Mouse (Mus musculus) heart, adult 2 months (tissue): ENCODE data around the gene Cldn7. TPM values are rescaled to one million over a fixed set of nuclear protein-coding genes. Genes with fewer than 3 reads are reported as not detected.

Source experiments
- DNase-seq, 2 experiments: peaks; one replicate each; pipeline ENCODE4 v3.0.0; 2021
- H3K27ac ChIP-seq: fragments of 200-600 bp; 2 replicates; pipeline ENCODE4 v1.8.1; 2022
- H3K27me3 ChIP-seq: fragments of 200-500 bp; 2 replicates; pipeline ENCODE4 v1.6.1; 2012; ENCODE audit warnings: mild to moderate bottlenecking, low read length, inconsistent platforms, mixed read lengths; ENCODE audit not compliant: control insufficient read depth, insufficient read depth
- H3K36me3 ChIP-seq: fragments of 200-500 bp; 2 replicates; pipeline ENCODE4 v1.6.1; 2012; ENCODE audit warnings: low read length, inconsistent platforms; ENCODE audit not compliant: control insufficient read depth, insufficient read depth
- H3K4me1 ChIP-seq: fragments of 200-500 bp; 2 replicates; pipeline ENCODE4 v1.6.1; 2011; ENCODE audit warnings: low read length; ENCODE audit not compliant: control insufficient read depth, insufficient read depth
- H3K4me3 ChIP-seq: fragments of 200-600 bp; 2 replicates; pipeline ENCODE4 v1.8.1; 2022
- H3K79me2 ChIP-seq: fragments of 200-500 bp; replicated peaks from 2 replicates; pipeline ENCODE4 v1.6.1; 2012; ENCODE audit warnings: mild to moderate bottlenecking, inconsistent platforms, low read length, moderate library complexity, mixed read lengths; ENCODE audit not compliant: control insufficient read depth, insufficient read depth
- H3K9ac ChIP-seq: fragments of 200-500 bp; 2 replicates; pipeline ENCODE4 v1.6.1; 2012; ENCODE audit warnings: low read depth, mild to moderate bottlenecking, control low read depth, inconsistent platforms, low read length, mixed read lengths
- CTCF ChIP-seq: fragments of 200-600 bp; IDR thresholded peaks from 2 replicates; pipeline ENCODE4 v1.8.1; 2022; ENCODE audit warnings: antibody characterized with exemption, mild to moderate bottlenecking, moderate library complexity
- EP300 ChIP-seq: fragments of 200-500 bp; IDR thresholded peaks from 2 replicates; pipeline ENCODE4 v1.6.1; 2011; ENCODE audit warnings: low read depth, low read length, control low read depth; ENCODE audit not compliant: insufficient read depth
- POLR2A ChIP-seq: fragments of 200-500 bp; IDR thresholded peaks from 2 replicates; pipeline ENCODE4 v1.6.1; 2011; ENCODE audit warnings: mild to moderate bottlenecking, low read depth, low read length, control low read depth; ENCODE audit not compliant: insufficient read depth
- WGBS: fragments of 180-500 bp; shearing (Covaris S2); methylation state at CpG from one replicate; pipeline ENCODE4 v1.1.7; 2018; 5-methylcytosine and 5-hydroxymethylcytosine counted together
- intact Hi-C: fragments of 180-260 bp; cut with DNase I; formaldehyde crosslinking; loops from one replicate; pipeline ENCODE4 v1.15.1; 2025
- polyA plus RNA-seq: library from polyadenylated mRNA; depleted of rRNA; stranded (reverse); fragments of >200 nt; gene quantifications from 2 replicates; pipeline ENCODE4 v1.2.3, GENCODE M21; 2012
- total RNA-seq, 2 experiments: library from RNA; stranded (reverse); gene quantifications; 2 replicates each; pipeline ENCODE4 v1.2.3; 2021

Cldn7 gene
- total and polyA plus RNA-seq, 3 experiments: 3.5 TPM; not detected in 2

- Histone ChIP-seq H3K4me3 (no peak overlapping the region), H3K4me1 (no peaks in the 10 kb centered on the region; the same call in 1 of the 2 replicates), H3K36me3 (peaks cover 3% of the 10 kb centered on the region), H3K9ac (no peak overlapping the region), H3K27ac (no peak overlapping the region), H3K27me3 (no peaks in the 10 kb centered on the region), H3K79me2 (0 out of 2 replicates have a peak, but pooled peaks cover 1% of the 10 kb centered on the region)
- intact Hi-C loops: no loop called here
- 48% methylated on average over 4 of the region's 4 CpGs for WGBS
- TF ChIP-seq CTCF: no peak
- no peak for DNase-seq
These were observed 11.7 kb downstream of the Cldn7 start for GRCm38 (mm10) chr11:69976271-69976670.

- intact Hi-C loops: loop anchor here (2.0 kb wide), 1 partner anchor 15 kb away; the partner anchor contains the start of gene Phf23
- H3K79me2 ChIP-seq: 0 out of 2 replicates have a peak, but pooled peaks cover 1% of the 10 kb centered on the region
- peak overlapping the region; percentile 90 for H3K27ac ChIP-seq
- peak overlapping the region; percentile 62 for H3K9ac ChIP-seq
- WGBS: 3% methylated on average over 16 of the region's 16 CpGs
- H3K36me3 ChIP-seq: peaks cover 3% of the 10 kb centered on the region
- H3K4me1 ChIP-seq: peaks cover 5% of the 10 kb centered on the region
- no peak for DNase-seq
- H3K4me3 ChIP-seq: peak overlapping the region; percentile 85
- H3K27me3 ChIP-seq: no peaks in the 10 kb centered on the region
- TF ChIP-seq POLR2A: no peak
- no peak for TF ChIP-seq EP300
- no peak for TF ChIP-seq CTCF
These were observed 15.2 kb downstream of the Cldn7 start for GRCm38 (mm10) chr11:69979827-69980195.

- intact Hi-C loops: loop anchor here (2.0 kb wide), 1 partner anchor 14 kb away; the partner anchor contains the start of gene Phf23
- Histone ChIP-seq H3K27me3 (no peaks in the 10 kb centered on the region), H3K36me3 (peaks cover 3% of the 10 kb centered on the region), H3K79me2 (0 out of 2 replicates have a peak, but pooled peaks cover 1% of the 10 kb centered on the region), H3K9ac (peak overlapping the region; percentile 91), H3K27ac (peak overlapping the region; percentile 90), H3K4me3 (peak overlapping the region; percentile 85), H3K4me1 (peaks cover 5% of the 10 kb centered on the region)
- peak; percentile 97 to 99 for DNase-seq
- TF ChIP-seq POLR2A (peak; percentile 88), CTCF (no peak), EP300 (peak; percentile 56; the same call in 1 of the 2 replicates)
- WGBS: under 1% methylated on average over 41 of the region's 60 CpGs
These were observed 15.9 kb downstream of the Cldn7 start for GRCm38 (mm10) chr11:69980196-69981140.

DNA sequence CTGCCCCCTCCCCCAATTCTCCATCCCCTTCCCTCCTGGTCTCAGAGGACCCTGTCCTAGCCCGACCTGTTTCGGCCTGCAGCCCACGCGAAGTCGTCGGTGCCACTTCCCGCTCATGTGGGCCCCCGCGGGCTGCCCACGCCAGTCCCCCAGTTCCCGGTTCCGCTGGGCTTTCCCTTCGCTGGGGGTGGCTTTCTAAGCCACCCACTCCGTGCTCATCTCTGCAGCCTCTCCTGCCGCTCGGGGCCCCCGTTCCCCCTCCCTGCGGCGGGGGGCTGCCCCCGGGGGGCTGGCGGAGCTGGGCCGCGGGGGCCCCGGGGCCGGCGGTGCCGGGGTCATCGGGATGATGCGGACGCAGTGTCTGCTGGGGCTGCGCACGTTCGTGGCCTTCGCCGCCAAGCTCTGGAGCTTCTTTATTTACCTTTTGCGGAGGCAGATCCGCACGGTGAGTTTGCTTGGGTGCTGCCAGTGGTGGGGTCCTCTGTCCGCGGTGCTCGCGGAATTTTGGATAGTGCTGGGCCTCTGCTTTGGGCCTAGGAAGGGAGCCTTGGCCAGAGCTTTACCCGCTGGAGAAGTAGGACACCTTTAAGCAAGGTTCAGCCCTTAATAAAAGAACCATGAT lies 16.7 kb downstream of the Cldn7 start, which contains the start of gene Ctdnep1:
Gene Ctdnep1 (plus strand): TSS at position 16 of the 622 bp plus-strand sequence.
- H3K9ac ChIP-seq: peak within 1 kb of the TSS; percentile 91
- H3K27ac ChIP-seq: peak within 1 kb of the TSS; percentile 90
- peaks cover 5% of the 10 kb centered on the region for H3K4me1 ChIP-seq
- intact Hi-C loops: loop anchor here (2.0 kb wide), 1 partner anchor 14 kb away; the partner anchor contains the start of gene Phf23
- no peaks in the 10 kb centered on the region for H3K27me3 ChIP-seq
- TF ChIP-seq POLR2A (no peak), CTCF (no peak), EP300 (no peak)
- H3K4me3 ChIP-seq: peak within 1 kb of the TSS; percentile 85
- peaks cover 3% of the 10 kb centered on the region for H3K36me3 ChIP-seq
- WGBS: under 1% methylated on average over 41 of the region's 43 CpGs
- H3K79me2 ChIP-seq: 0 out of 2 replicates have a peak, but pooled peaks cover 1% of the 10 kb centered on the region
- DNase-seq: no peak

GRCm38 (mm10) chr11:69982225-69982624 lies 17.6 kb downstream of the Cldn7 start, which contains the start of gene Elp5:
Elp5 (minus strand) TSS chr11:69982517.
- 30% methylated on average over 8 of the region's 8 CpGs for WGBS
- Histone ChIP-seq H3K4me1 (peaks cover 5% of the 10 kb centered on the region), H3K36me3 (peaks cover 3% of the 10 kb centered on the region), H3K27ac (peak within 1 kb of the TSS; percentile 90), H3K4me3 (peak within 1 kb of the TSS; percentile 85), H3K79me2 (0 out of 2 replicates have a peak, but pooled peaks cover 1% of the 10 kb centered on the region), H3K9ac (peak within 1 kb of the TSS; percentile 91), H3K27me3 (no peaks in the 10 kb centered on the region)
- TF ChIP-seq CTCF (no peak), POLR2A (no peak)
- intact Hi-C loops: no loop called here
- no peak for DNase-seq
